Mouse (Mus musculus) cerebellum, adult 9-10 months (tissue): ENCODE measurements at regions not wholly inside any gene's neighbourhood (a gene's known extent, or its start where the extent isn't known, plus 50 kb on each side); places are given as distances from the start of the nearest gene placed in this dataset.

Experiments used
- DNase-seq: peaks from one replicate; pipeline ENCODE4 v3.0.0; 2022

DNA sequence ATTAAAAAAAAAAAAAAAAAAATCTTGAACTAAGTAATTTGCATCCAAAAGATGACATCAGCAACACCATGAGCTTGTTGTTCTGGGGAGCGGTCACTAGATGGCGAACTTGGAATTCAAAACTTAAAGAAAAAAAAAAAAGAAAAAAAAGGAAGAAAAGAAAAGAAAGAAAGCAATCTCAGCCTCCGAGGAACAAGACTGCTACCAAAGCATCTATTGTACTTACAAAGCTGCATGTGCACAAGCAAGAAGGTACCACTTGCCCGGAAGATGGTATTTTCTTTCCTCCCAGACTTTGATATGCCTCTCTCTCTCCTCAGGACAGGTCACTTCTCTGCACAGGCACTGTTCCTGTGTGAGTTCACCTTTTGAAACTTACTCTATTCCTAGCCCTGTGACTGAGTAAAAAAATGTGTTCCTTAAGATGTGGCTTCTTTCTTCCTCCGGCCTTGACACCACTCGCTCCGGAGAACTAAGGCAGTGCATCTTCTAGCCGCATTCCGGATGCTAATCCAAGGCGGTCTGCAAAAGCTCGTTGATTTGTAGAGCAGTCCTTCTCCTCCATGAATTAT is 114.2 kb upstream of the Veph1 start:
- DNase-seq: no peak

DNA sequence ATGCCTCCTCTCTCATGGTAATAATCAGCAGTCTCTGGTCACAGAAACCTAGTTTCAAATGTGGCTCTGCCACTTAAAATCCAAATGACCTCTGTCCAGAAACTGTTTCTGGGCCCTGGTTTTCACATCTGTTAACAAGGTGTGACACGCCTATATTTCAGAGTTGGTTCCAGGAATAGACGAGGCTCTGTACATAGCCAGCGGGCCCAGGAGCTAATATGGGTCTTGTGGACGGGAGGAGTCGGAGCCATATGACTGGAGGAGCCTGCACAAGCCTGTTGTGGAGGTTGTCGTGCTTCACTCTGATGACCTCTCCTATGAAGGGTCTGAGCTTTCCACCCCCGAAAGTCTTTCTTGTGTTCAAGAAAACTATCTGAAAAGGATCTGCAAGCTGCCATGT is 112.2 kb upstream of the Veph1 start:
- DNase-seq: no peak

DNA sequence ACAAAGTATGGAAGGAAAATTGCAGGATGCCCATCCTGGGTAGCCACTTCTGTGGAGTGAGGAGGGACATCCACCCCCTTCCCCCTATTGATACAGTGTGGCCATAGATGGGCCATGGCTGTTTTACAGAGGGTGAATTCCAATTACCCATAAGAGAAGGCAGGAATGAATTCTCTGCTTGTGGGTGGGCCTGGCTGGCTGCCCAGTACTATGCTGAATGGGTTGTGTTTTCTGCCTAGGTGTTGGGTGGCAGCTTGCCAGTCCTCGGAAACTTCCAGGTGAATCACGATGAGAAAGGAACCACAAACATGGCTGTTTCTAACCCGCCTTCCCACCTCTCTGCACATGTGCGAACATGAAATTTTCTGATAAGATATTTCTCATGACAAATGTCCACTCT is 109.0 kb upstream of the Veph1 start:
- DNase-seq: no peak

DNA sequence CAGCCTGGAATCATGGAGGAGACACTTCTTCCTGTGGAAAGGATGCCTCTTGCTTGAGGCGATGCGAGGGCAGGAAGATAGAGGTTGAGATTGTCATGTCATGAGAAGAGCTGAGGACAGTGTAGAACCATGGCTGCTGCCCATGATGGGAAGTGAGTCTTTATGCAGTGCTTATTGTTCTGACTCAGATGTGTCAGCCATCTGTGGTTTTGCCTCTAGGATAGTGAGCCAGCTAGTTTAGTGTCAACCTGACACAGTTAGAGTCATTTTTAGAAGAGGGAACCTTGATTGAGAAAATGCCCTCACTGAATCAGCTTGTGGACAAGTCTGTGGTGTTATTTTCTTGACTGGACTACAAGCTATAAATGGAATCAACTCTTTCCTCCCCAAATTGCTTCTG is 107.1 kb upstream of the Veph1 start:
- DNase-seq: no peak

DNA sequence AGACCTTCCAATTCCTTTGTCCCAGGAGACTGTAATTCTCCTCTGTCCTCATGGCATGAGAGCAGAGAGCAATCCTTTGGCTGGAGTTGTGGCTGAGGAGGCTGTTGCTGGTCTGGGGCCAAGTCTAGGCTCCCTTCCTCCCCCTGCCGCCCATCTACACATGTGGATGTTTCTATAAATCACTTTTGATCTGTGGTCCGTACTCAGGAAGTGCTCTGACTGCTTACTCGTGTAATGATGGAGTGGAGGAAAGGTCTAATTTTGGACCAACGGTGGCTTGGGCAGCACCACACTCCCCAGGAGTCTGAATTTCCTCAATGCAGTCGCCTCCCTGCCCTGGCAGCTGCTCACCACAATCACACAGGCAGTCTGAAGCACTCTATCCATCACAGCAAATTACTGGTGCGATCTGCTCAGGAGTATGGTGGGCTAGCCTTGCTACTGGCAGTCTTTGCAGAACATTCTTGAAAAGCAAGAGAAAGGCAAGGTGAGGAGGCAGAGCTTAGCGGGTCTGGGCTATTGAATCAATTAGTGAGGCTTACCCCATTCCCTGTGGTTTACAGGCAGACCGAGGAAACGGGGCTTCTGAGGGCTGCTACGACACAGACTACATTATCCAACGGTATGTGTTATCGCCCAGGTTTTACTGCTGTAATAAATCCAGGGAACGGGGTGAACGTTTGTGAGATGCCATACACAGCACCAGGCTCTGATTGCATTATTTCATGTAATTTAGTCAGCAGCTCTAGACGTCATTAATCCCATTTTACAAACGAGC is 104.3 kb upstream of the Veph1 start:
- DNase-seq: no peak

DNA sequence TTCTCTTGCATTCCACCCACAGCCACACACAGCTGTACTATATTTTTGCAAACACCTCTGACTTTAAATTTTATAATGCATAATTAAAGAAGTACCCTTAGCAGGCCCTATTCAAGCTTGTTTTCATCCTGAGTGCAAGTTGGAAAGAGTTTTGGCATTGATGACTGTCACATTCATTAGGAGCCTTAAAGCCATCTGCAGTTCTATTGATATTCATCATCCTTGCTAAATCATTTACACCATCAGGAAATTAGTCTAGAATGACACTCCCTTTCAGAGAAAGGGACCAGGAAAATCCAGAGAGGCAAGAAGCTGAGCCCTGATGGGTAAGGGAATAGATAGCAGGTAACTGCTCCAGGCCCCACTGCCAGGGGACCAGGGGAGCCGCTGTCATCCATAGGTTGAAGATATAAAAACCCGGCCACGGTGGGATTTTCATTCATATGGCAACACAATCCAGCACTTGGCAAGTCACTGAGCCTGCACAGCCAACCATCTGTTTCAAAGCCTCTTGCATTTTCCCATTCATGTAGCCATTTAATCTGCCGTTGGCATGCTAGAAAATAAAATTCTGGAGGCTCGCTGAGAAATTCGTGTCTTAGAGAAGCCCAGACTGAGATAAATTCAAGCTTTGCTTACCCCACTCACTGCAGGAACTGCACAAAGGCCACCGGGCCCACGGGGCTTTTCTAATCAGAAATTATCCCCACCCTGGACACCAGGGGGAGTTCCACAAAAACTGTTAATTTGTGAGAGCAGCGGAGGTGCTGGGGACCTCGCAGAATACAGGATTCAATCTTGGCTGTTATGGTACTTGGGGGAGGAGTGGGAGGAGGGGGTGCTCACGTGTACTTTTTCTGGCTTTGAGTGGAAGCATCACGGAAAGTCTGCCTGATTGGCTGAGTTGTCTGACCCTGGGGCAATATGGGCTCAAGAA is 101.8 kb upstream of the Veph1 start:
- no peak for DNase-seq

DNA sequence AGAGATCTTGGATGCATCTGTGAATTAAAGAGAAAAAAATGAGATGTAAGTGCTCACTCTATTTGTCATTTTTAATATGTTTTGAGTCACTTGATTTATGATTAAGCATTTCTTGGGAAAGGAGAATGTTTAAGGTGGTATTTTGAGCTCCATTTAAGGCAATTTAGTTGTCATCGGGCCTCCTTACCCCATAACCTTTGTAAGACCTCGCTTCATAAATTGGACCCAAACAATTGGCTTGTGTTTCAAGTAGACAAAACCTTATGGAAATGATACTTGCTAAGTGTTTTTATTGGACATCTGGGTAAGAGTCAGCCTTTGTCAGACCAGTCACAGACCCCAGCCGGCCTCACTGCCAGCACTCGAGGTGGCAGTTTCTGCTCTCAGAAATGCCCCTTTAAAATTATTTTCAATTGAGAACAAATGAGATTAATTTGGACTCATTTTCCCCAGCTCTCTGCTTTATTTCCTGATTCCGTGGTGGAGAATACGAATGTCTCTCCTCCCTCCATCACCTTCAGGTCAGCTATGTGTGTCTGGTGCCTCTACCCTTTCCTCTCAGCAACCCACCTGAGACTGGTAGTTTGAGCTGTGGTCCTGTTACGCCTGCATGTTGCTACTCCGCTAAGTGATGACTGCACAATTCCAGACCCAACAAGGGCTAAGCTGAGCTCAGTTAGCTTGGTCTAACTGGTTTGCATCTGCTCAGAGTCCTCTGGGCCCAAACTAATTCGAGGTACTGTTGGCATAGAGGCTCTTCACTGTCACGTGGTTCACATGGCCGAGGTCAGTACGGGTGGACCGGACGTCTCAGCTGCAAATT is 78.7 kb upstream of the Veph1 start:
- DNase-seq: no peak

DNA sequence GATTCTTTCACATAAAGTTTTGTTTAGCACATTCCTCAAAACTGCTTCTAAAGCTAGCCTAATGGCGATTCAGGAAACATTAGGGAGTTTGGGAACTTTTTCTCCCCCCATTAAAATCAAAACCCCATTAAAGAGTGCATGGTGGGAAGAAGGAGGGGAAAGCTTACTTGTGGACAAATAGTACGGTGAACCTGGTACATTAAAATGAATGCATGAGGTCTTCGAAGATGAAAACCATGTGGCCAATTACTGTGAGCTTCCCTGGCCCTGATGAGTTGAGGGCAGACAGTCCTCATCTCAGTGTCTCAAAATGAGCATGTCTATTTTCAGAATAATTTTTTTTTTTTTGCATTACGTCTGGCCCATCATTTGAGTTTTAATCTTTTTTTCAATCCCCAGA is 78.0 kb upstream of the Veph1 start:
- no peak for DNase-seq

DNA sequence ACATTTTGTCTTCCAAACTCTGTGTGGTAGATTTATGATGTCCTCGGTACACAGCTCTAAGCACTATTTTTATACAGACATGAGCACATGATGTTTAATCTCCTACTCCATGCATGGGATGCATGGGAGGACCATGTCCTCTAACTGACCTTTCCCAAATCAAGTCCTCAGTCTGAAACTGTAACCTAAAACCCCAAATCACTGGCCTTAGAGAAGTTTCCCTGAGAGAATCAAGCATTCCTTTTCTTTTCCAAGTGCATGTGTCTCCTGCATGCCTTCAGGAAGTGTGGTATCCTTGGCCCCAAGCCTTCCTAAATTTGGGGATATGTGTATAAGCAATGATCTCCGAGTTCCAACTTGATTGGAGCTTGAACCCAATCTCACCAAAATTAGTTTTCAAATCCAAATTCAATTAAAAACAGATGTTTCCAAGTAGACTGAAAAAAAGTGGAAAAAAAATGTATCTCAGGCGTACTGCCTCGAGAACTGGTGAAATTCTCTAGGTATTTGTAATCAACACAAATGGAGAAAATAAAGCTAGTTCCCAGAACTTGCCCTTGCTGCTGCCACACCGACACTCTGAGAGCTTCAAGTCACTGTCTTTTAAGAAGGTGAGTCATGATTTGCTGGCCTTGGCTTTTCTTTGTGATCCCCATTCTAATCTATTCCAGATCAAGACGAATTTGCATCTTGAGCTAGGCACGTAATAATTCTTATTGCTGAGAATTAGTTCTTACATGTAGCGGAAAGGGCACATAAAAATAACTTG is 77.4 kb upstream of the Veph1 start:
- DNase-seq: no peak
